Comparison of ENCODE assay signal across 12 mouse cellular contexts in the genomic region with DNA sequence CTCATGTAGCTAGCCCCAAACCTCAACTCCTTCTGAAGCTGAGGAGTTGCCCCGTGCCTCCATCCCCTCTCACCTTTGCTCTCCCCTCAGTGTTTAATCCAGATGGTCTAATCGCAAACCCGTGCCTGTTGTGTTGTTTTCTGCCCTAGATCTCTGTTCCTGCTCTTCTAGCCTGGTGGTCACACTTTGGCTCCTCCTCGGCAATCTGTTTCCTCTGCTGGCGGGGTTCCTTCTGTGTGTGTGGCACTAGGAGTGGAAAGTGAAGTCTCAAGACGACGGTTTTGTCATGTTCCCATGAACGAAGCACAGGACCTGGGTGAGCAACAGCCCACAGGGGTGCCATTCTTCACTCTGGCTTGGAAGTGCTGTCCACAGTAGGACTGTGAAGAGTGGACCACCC.
DNase-seq lines count a peak whose midpoint lies in the region; ATAC-seq lines count a peak whose summit lies in the region.
"Had no signal": no experiment of that assay in that cellular context is flagged by ENCODE, and none has a peak within 500 bp of the region (broad histone marks: within the 10 kb centered on the region; RNA-seq: fewer than 3 reads in every experiment).

No protein-coding gene starts in this region.

- H3K27ac ChIP-seq in embryonic facial prominence, embryonic 12.5 days = 0 out of 2 replicates have a peak overlapping the region, but pooled peaks have one; percentile 17
- no peak overlapping the region for H3K27ac ChIP-seq in embryonic facial prominence, embryonic 10.5 days (replicated peaks)
- peak overlapping the region; percentile 76 for H3K27ac ChIP-seq in liver, embryonic 16.5 days (ENCODE audit: low read length)
- H3K27ac ChIP-seq: hindbrain, embryonic 14.5 days; midbrain, embryonic 15.5 days; neural tube, embryonic 12.5 days had no signal

- ATAC-seq in embryonic facial prominence, embryonic 12.5 days (ENCODE audit: insufficient number of reproducible peaks, insufficient read depth, low FRiP score, low TSS enrichment) = no peak
- no peak for ATAC-seq in liver, embryonic 16.5 days (ENCODE audit: low read depth)
- ATAC-seq: midbrain, embryonic 15.5 days had no signal

- H3K9me3 ChIP-seq in embryonic facial prominence, embryonic 12.5 days = no peaks in the 10 kb centered on the region
- H3K9me3 ChIP-seq in embryonic facial prominence, embryonic 10.5 days = no peaks in the 10 kb centered on the region
- H3K9me3 ChIP-seq in liver, embryonic 16.5 days (replicated peaks; ENCODE audit: control insufficient read depth, low read length) = no peaks in the 10 kb centered on the region
- H3K9me3 ChIP-seq: midbrain, embryonic 15.5 days; neural tube, embryonic 12.5 days had no signal

- 81% methylated on average over 8 of the region's 8 CpGs for WGBS in embryonic facial prominence, embryonic 12.5 days
- 88% methylated on average over 8 of the region's 8 CpGs for WGBS in embryonic facial prominence, embryonic 10.5 days
- WGBS in liver, embryonic 16.5 days (ENCODE audit: insufficient replicate concordance) = 55% methylated on average over 8 of the region's 8 CpGs

- no peak overlapping the region for H3K4me2 ChIP-seq in embryonic facial prominence, embryonic 12.5 days (replicated peaks)
- peak overlapping the region; percentile 42 for H3K4me2 ChIP-seq in liver, embryonic 16.5 days (ENCODE audit: low read depth, low read length)
- H3K4me2 ChIP-seq: hindbrain, embryonic 14.5 days; midbrain, embryonic 15.5 days; neural tube, embryonic 12.5 days had no signal

- H3K4me1 ChIP-seq in embryonic facial prominence, embryonic 12.5 days = peaks cover 15% of the 10 kb centered on the region
- peaks cover 17% of the 10 kb centered on the region for H3K4me1 ChIP-seq in embryonic facial prominence, embryonic 10.5 days
- H3K4me1 ChIP-seq in liver, embryonic 16.5 days (ENCODE audit: control insufficient read depth, low read depth, low read length) = peaks cover 2% of the 10 kb centered on the region
- H3K4me1 ChIP-seq: midbrain, embryonic 15.5 days; neural tube, embryonic 12.5 days had no signal

- no peak for DNase-seq in embryonic facial prominence, embryonic 10.5 days (ENCODE audit: low spot score)
- peak; percentile 55 for DNase-seq in left cerebral cortex, postnatal 4 days
- DNase-seq in left cerebral cortex, adult 18-20 months (ENCODE audit: low spot score in 2 of 2) = no peak
- DNase-seq in cerebellum, postnatal 36 days = peak; percentile 15 to 16
- no peak for DNase-seq in adrenal gland, adult (ENCODE audit: inconsistent age in 2 of 2, low spot score in 1 of 2)
- no peak for DNase-seq in adrenal gland, postnatal 14 days
- DNase-seq: kidney, adult 8-10 months had no signal

- H3K27me3 ChIP-seq in embryonic facial prominence, embryonic 12.5 days = no peaks in the 10 kb centered on the region
- H3K27me3 ChIP-seq in embryonic facial prominence, embryonic 10.5 days (replicated peaks; ENCODE audit: low read depth, poor library complexity, severe bottlenecking) = no peaks in the 10 kb centered on the region
- H3K27me3 ChIP-seq in liver, embryonic 16.5 days (ENCODE audit: control insufficient read depth, insufficient read depth, low read depth, low read length) = no peaks in the 10 kb centered on the region
- H3K27me3 ChIP-seq: midbrain, embryonic 15.5 days; neural tube, embryonic 12.5 days had no signal

- H3K36me3 ChIP-seq in embryonic facial prominence, embryonic 12.5 days = no peaks in the 10 kb centered on the region
- peaks cover 45% of the 10 kb centered on the region for H3K36me3 ChIP-seq in embryonic facial prominence, embryonic 10.5 days (replicated peaks)
- no peaks in the 10 kb centered on the region for H3K36me3 ChIP-seq in liver, embryonic 16.5 days (ENCODE audit: control insufficient read depth, insufficient read depth)
- H3K36me3 ChIP-seq: midbrain, embryonic 15.5 days had no signal

- H3K9ac ChIP-seq in embryonic facial prominence, embryonic 12.5 days = no peak overlapping the region
- peak overlapping the region; percentile 36 for H3K9ac ChIP-seq in liver, embryonic 16.5 days (ENCODE audit: low read depth, low read length)
- H3K9ac ChIP-seq: hindbrain, embryonic 14.5 days; midbrain, embryonic 15.5 days; neural tube, embryonic 12.5 days had no signal

- H3K4me3 ChIP-seq in embryonic facial prominence, embryonic 12.5 days = no peak overlapping the region
- H3K4me3 ChIP-seq in embryonic facial prominence, embryonic 10.5 days = no peak overlapping the region
- peak overlapping the region; percentile 25 for H3K4me3 ChIP-seq in liver, embryonic 16.5 days (ENCODE audit: low read depth, low read length)
- H3K4me3 ChIP-seq: midbrain, embryonic 15.5 days; neural tube, embryonic 12.5 days had no signal

- intact Hi-C loops in left cerebral cortex, postnatal 4 days (cut with DNase I) = no loop called here

Comparison
In these comparisons a context has a peak if more than half of its experiments do, and no peak if none do; other contexts are left out.
1. DNase-seq: peak in left cerebral cortex, postnatal 4 days (single experiment) and cerebellum, postnatal 36 days (2 of 2); none in embryonic facial prominence, embryonic 10.5 days (single experiment), left cerebral cortex, adult 18-20 months (0 of 2), adrenal gland, adult (0 of 2) and adrenal gland, postnatal 14 days (single experiment).